In the genomic region with DNA sequence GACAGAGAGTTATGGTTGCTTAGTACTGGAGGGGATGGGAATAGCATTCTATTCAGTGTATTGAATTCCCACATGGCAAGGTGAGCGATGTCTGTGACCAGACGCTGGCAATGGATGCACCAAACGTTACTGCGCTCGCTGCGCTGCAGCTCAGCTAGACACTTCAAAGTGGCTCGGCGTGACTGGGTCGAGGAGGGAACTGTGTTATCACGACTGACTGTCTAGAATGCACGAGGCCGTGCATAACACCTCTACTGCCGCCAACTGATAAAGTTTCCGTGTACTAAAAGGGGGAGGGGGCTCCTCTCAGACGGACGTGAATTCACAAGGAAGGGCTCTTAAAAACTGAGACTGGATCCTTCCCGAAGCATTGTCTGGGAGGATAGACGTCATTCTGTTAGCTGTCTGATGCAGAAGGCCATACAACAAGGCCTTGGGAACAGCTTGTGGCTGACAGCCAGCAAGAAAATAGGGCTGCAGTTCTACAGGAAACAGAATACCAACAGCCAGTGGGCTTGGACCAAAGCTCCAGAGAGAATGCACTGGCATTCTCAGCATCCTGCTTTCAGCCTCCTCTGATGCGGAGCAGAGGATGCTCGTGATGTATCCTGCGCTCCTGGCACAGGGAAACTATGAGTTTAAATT, we compare ENCODE assay signal across 9 mouse cellular contexts. TPM values are rescaled to one million over a fixed set of nuclear protein-coding genes. Genes with fewer than 3 reads are reported as not detected.
DNase-seq lines count a peak whose midpoint lies in the region; ATAC-seq and TF ChIP-seq lines count a peak whose summit lies in the region.
"Had no signal": no experiment of that assay in that cellular context is flagged by ENCODE, and none has a peak within 500 bp of the region (broad histone marks: within the 10 kb centered on the region; RNA-seq: fewer than 3 reads in every experiment).

No protein-coding gene starts in this region.

- intact Hi-C loops in heart, adult 2 months (cut with DNase I), result no loop called here

- DNase-seq in heart, adult 2 months, result no peak
- no peak for DNase-seq in midbrain, embryonic 11.5 days (ENCODE audit: low spot score, missing footprints)
- no peak for DNase-seq in heart, postnatal 0 days (ENCODE audit: low spot score)
- DNase-seq in left cerebral cortex, adult 18-20 months (ENCODE audit: low spot score in 2 of 2), result no peak
- DNase-seq in hindbrain, embryonic 14.5 days (ENCODE audit: low spot score), result no peak

- H3K27me3 ChIP-seq in heart, embryonic 11.5 days (ENCODE audit: control insufficient read depth, insufficient read depth, low read length), result no peaks in the 10 kb centered on the region
- no peaks in the 10 kb centered on the region for H3K27me3 ChIP-seq in heart, adult 2 months (ENCODE audit: control insufficient read depth, insufficient read depth, low read length)
- no peaks in the 10 kb centered on the region for H3K27me3 ChIP-seq in midbrain, embryonic 15.5 days (replicated peaks)
- no peaks in the 10 kb centered on the region for H3K27me3 ChIP-seq in midbrain, embryonic 11.5 days (ENCODE audit: control insufficient read depth, insufficient read depth, low read length)
- no peaks in the 10 kb centered on the region for H3K27me3 ChIP-seq in heart, postnatal 0 days (ENCODE audit: control insufficient read depth, insufficient read depth, low read length)
- no peaks in the 10 kb centered on the region for H3K27me3 ChIP-seq in stomach, embryonic 14.5 days (ENCODE audit: control insufficient read depth, insufficient read depth, low read length)
- no peaks in the 10 kb centered on the region for H3K27me3 ChIP-seq in hindbrain, embryonic 14.5 days (ENCODE audit: control insufficient read depth, insufficient read depth, low read length)

- no peak for ATAC-seq in heart, embryonic 11.5 days (replicated peaks; ENCODE audit: insufficient number of reproducible peaks, low FRiP score, low TSS enrichment)
- 0 out of 2 replicates have a peak, but pooled peaks have one; percentile 20 for ATAC-seq in midbrain, embryonic 15.5 days (replicated peaks)
- ATAC-seq in midbrain, embryonic 11.5 days (ENCODE audit: low FRiP score), result no peak
- peak; percentile 55 for ATAC-seq in heart, postnatal 0 days (ENCODE audit: insufficient read depth, low read depth)
- no peak for ATAC-seq in stomach, embryonic 14.5 days (ENCODE audit: insufficient number of reproducible peaks, insufficient read depth, low FRiP score, low read depth)
- ATAC-seq in hindbrain, embryonic 14.5 days (ENCODE audit: low FRiP score), result no peak

- WGBS in heart, embryonic 11.5 days (ENCODE audit: insufficient replicate concordance), result 32% methylated on average over 21 of the region's 21 CpGs
- WGBS in heart, adult 2 months, result 23% methylated on average over 21 of the region's 21 CpGs
- WGBS in midbrain, embryonic 15.5 days, result 80% methylated on average over 21 of the region's 21 CpGs
- 82% methylated on average over 21 of the region's 21 CpGs for WGBS in midbrain, embryonic 11.5 days
- 19% methylated on average over 21 of the region's 21 CpGs for WGBS in heart, postnatal 0 days
- WGBS in stomach, embryonic 14.5 days, result 62% methylated on average over 21 of the region's 21 CpGs
- WGBS in hindbrain, embryonic 14.5 days, result 75% methylated on average over 21 of the region's 21 CpGs

- no peak for TF ChIP-seq POLR2A in heart, adult 2 months (IDR thresholded peaks at IDR 0.05; ENCODE audit: insufficient read depth, low read depth, low read length)

- no peak for TF ChIP-seq CTCF in heart, adult 2 months (IDR thresholded peaks at IDR 0.05)
- no peak for TF ChIP-seq CTCF in heart, postnatal 0 days (IDR thresholded peaks at IDR 0.05; ENCODE audit: low read depth)

- no peaks in the 10 kb centered on the region for H3K36me3 ChIP-seq in heart, embryonic 11.5 days (ENCODE audit: control insufficient read depth, insufficient read depth, low read length)
- no peaks in the 10 kb centered on the region for H3K36me3 ChIP-seq in heart, adult 2 months (ENCODE audit: control insufficient read depth, insufficient read depth, low read length)
- H3K36me3 ChIP-seq in midbrain, embryonic 15.5 days (replicated peaks), result no peaks in the 10 kb centered on the region
- H3K36me3 ChIP-seq in midbrain, embryonic 11.5 days (ENCODE audit: control insufficient read depth, insufficient read depth, low read length), result no peaks in the 10 kb centered on the region
- no peaks in the 10 kb centered on the region for H3K36me3 ChIP-seq in heart, postnatal 0 days (replicated peaks; ENCODE audit: control insufficient read depth, insufficient read depth, low read length)
- no peaks in the 10 kb centered on the region for H3K36me3 ChIP-seq in stomach, embryonic 14.5 days (ENCODE audit: control insufficient read depth, insufficient read depth, low read length)
- no peaks in the 10 kb centered on the region for H3K36me3 ChIP-seq in hindbrain, embryonic 14.5 days (replicated peaks; ENCODE audit: control insufficient read depth, insufficient read depth)

- peaks cover 11% of the 10 kb centered on the region for H3K4me1 ChIP-seq in heart, embryonic 11.5 days (ENCODE audit: control insufficient read depth, insufficient read depth, low read length)
- 0 out of 2 replicates have a peak, but pooled peaks cover 1% of the 10 kb centered on the region for H3K4me1 ChIP-seq in heart, adult 2 months (ENCODE audit: control insufficient read depth, insufficient read depth, low read length)
- H3K4me1 ChIP-seq in midbrain, embryonic 15.5 days, result 0 out of 2 replicates have a peak, but pooled peaks cover 3% of the 10 kb centered on the region
- H3K4me1 ChIP-seq in midbrain, embryonic 11.5 days (ENCODE audit: control insufficient read depth, insufficient read depth, low read length), result no peaks in the 10 kb centered on the region
- H3K4me1 ChIP-seq in heart, postnatal 0 days (ENCODE audit: control insufficient read depth, insufficient read depth), result peaks cover 11% of the 10 kb centered on the region
- no peaks in the 10 kb centered on the region for H3K4me1 ChIP-seq in stomach, embryonic 14.5 days (ENCODE audit: control insufficient read depth, insufficient read depth, low read length)
- no peaks in the 10 kb centered on the region for H3K4me1 ChIP-seq in hindbrain, embryonic 14.5 days (replicated peaks; ENCODE audit: control insufficient read depth, insufficient read depth, low read length)

- H3K4me2 ChIP-seq in heart, embryonic 11.5 days, result peak overlapping the region; percentile 53
- H3K4me2 ChIP-seq in midbrain, embryonic 15.5 days, result no peak overlapping the region
- no peak overlapping the region for H3K4me2 ChIP-seq in midbrain, embryonic 11.5 days
- peak overlapping the region; percentile 48 for H3K4me2 ChIP-seq in heart, postnatal 0 days (ENCODE audit: low read depth, low read length)
- H3K4me2 ChIP-seq in stomach, embryonic 14.5 days (replicated peaks; ENCODE audit: low read depth, low read length), result no peak overlapping the region
- H3K4me2 ChIP-seq in hindbrain, embryonic 14.5 days (replicated peaks), result no peak overlapping the region

- no peak for TF ChIP-seq EP300 in heart, adult 2 months (IDR thresholded peaks at IDR 0.05; ENCODE audit: insufficient read depth, low read depth, low read length)
- TF ChIP-seq EP300 in heart, postnatal 0 days (IDR thresholded peaks at IDR 0.05; ENCODE audit: low read depth), result no peak

- no peak overlapping the region for H3K4me3 ChIP-seq in heart, embryonic 11.5 days (ENCODE audit: low read depth, low read length)
- no peak overlapping the region for H3K4me3 ChIP-seq in heart, adult 2 months
- no peak overlapping the region for H3K4me3 ChIP-seq in midbrain, embryonic 15.5 days
- H3K4me3 ChIP-seq in midbrain, embryonic 11.5 days (ENCODE audit: low read depth, low read length), result no peak overlapping the region
- no peak overlapping the region for H3K4me3 ChIP-seq in heart, postnatal 0 days (ENCODE audit: low read depth, low read length)
- no peak overlapping the region for H3K4me3 ChIP-seq in stomach, embryonic 14.5 days (ENCODE audit: low read depth, low read length)
- H3K4me3 ChIP-seq in hindbrain, embryonic 14.5 days (replicated peaks; ENCODE audit: low read length), result no peak overlapping the region
- H3K4me3 ChIP-seq: myocyte had no signal

- H3K9ac ChIP-seq in heart, embryonic 11.5 days (ENCODE audit: low read depth, low read length), result 0 out of 2 replicates have a peak overlapping the region, but pooled peaks have one; percentile 24
- no peak overlapping the region for H3K9ac ChIP-seq in heart, adult 2 months (ENCODE audit: low read depth, low read length)
- H3K9ac ChIP-seq in midbrain, embryonic 15.5 days, result no peak overlapping the region
- no peak overlapping the region for H3K9ac ChIP-seq in midbrain, embryonic 11.5 days (ENCODE audit: low read length)
- H3K9ac ChIP-seq in heart, postnatal 0 days (replicated peaks; ENCODE audit: low read depth, low read length), result no peak overlapping the region
- H3K9ac ChIP-seq in stomach, embryonic 14.5 days (replicated peaks; ENCODE audit: low read depth, low read length), result no peak overlapping the region
- no peak overlapping the region for H3K9ac ChIP-seq in hindbrain, embryonic 14.5 days

- H3K79me2 ChIP-seq in heart, adult 2 months (replicated peaks; ENCODE audit: control insufficient read depth, insufficient read depth, low read length), result no peaks in the 10 kb centered on the region

- no peak overlapping the region; the same call in 1 of the 2 replicates for H3K27ac ChIP-seq in heart, embryonic 11.5 days (ENCODE audit: low read depth, low read length)
- H3K27ac ChIP-seq in heart, adult 2 months, result no peak overlapping the region; the same call in 1 of the 2 replicates
- no peak overlapping the region for H3K27ac ChIP-seq in midbrain, embryonic 15.5 days
- no peak overlapping the region for H3K27ac ChIP-seq in midbrain, embryonic 11.5 days (ENCODE audit: low read depth, low read length)
- H3K27ac ChIP-seq in heart, postnatal 0 days (ENCODE audit: low read depth), result no peak overlapping the region
- H3K27ac ChIP-seq in stomach, embryonic 14.5 days (ENCODE audit: low read length), result peak overlapping the region; percentile 48; the same call in 1 of the 2 replicates
- H3K27ac ChIP-seq in hindbrain, embryonic 14.5 days, result no peak overlapping the region

- no peaks in the 10 kb centered on the region for H3K9me3 ChIP-seq in heart, embryonic 11.5 days (replicated peaks; ENCODE audit: control insufficient read depth, low read length)
- no peaks in the 10 kb centered on the region for H3K9me3 ChIP-seq in midbrain, embryonic 15.5 days
- no peaks in the 10 kb centered on the region for H3K9me3 ChIP-seq in midbrain, embryonic 11.5 days (ENCODE audit: control insufficient read depth, low read length)
- no peaks in the 10 kb centered on the region for H3K9me3 ChIP-seq in heart, postnatal 0 days (replicated peaks; ENCODE audit: control insufficient read depth, low read length)
- no peaks in the 10 kb centered on the region for H3K9me3 ChIP-seq in stomach, embryonic 14.5 days (ENCODE audit: control insufficient read depth, low read depth, low read length)
- H3K9me3 ChIP-seq in hindbrain, embryonic 14.5 days (ENCODE audit: control insufficient read depth, low read length), result no peaks in the 10 kb centered on the region

RNA-seq across cellular contexts. Expression of gene Ppp1r12a, which starts 6.8 kb away (rescaled TPM):
- 113 and 120 TPM in 2 replicates for polyA plus RNA-seq in heart, embryonic 11.5 days (2014; fragmentation: Nextera tagmentation; extraction: Ambion mirVana)
- 10 to 100 TPM; 58.3 to 59.4 TPM for total RNA-seq in heart, adult 2 months (2021)
- polyA plus RNA-seq in heart, adult 2 months (2012; rRNA removed), result 19.4 and 35.2 TPM in 2 replicates
- polyA plus RNA-seq in midbrain, embryonic 15.5 days (2015; fragmentation: Nextera tagmentation; extraction: Ambion mirVana), result 76.0 and 78.5 TPM in 2 replicates
- polyA plus RNA-seq in midbrain, embryonic 11.5 days (2014; fragmentation: Nextera tagmentation; extraction: Ambion mirVana), result 78.6 and 82.4 TPM in 2 replicates
- 87.8 and 92.5 TPM in 2 replicates for total RNA-seq in heart, postnatal 0 days (2014; rRNA removed; ENCODE audit: low replicate concordance)
- 68.0 and 78.1 TPM in 2 replicates for polyA plus RNA-seq in heart, postnatal 0 days (2015; fragmentation: Nextera tagmentation; extraction: Ambion mirVana)
- polyA plus RNA-seq in stomach, embryonic 14.5 days (2014; fragmentation: Nextera tagmentation; extraction: Ambion mirVana), result 132 and 140 TPM in 2 replicates
- 100 to 1,000 TPM; 135 to 147 TPM for total RNA-seq in left cerebral cortex, adult 18-20 months (2021)
- polyA plus RNA-seq in hindbrain, embryonic 14.5 days (2014; fragmentation: Nextera tagmentation; extraction: Ambion mirVana), result 64.0 and 69.6 TPM in 2 replicates

Comparison
In these comparisons a context has a peak if more than half of its experiments do, and no peak if none do; other contexts are left out.
1. ATAC-seq: peak in midbrain, embryonic 15.5 days (single experiment) and heart, postnatal 0 days (single experiment); none in heart, embryonic 11.5 days (single experiment), midbrain, embryonic 11.5 days (single experiment), stomach, embryonic 14.5 days (single experiment) and hindbrain, embryonic 14.5 days (single experiment).
2. H3K4me2 ChIP-seq: peak in heart, embryonic 11.5 days (single experiment) and heart, postnatal 0 days (single experiment); none in midbrain, embryonic 15.5 days (single experiment), midbrain, embryonic 11.5 days (single experiment), stomach, embryonic 14.5 days (single experiment) and hindbrain, embryonic 14.5 days (single experiment).